Comparison of ENCODE assay signal across 8 mouse cellular contexts in genomic region chr11:103402198-103402597, GRCm38 (mm10). TPM values are rescaled to one million over a fixed set of nuclear protein-coding genes. Genes with fewer than 3 reads are reported as not detected.
DNase-seq lines count a peak whose midpoint lies in the region; ATAC-seq and TF ChIP-seq lines count a peak whose summit lies in the region.
"Had no signal": no experiment of that assay in that cellular context is flagged by ENCODE, and none has a peak within 500 bp of the region (broad histone marks: within the 10 kb centered on the region; RNA-seq: fewer than 3 reads in every experiment).

No protein-coding gene starts in this region.

- TF ChIP-seq CTCF in MEL (IDR thresholded peaks at IDR 0.05 in 2 of 3, conservative IDR thresholded peaks at IDR 0.05 in 1 of 3; ENCODE audit: control insufficient read depth in 1 of 3, insufficient read depth in 1 of 3, low read depth in 2 of 3, low read length in 3 of 3, poor library complexity in 1 of 3, severe bottlenecking in 1 of 3): peak; percentile 73 to 78 (median 77)

- WGBS in macrophage (ENCODE audit: missing documents): 81% methylated on average over 2 of the region's 2 CpGs
- WGBS in stomach, embryonic 15.5 days: 65% methylated on average over 2 of the region's 2 CpGs

- no peak overlapping the region for H3K4me2 ChIP-seq in stomach, embryonic 15.5 days

- intact Hi-C loops in left cerebral cortex, postnatal 14 days (cut with DNase I): no loop called here
- intact Hi-C loops in left cerebral cortex, postnatal 4 days (cut with DNase I): no loop called here

- 0 out of 4 replicates have a peak, but pooled peaks cover 0 to 3% of the 10 kb centered on the region in 2 experiments for H3K4me1 ChIP-seq in MEL (ENCODE audit: control insufficient read depth in 1 of 2, insufficient read depth in 2 of 2, low read length in 2 of 2)
- 0 out of 2 replicates have a peak, but pooled peaks cover 3% of the 10 kb centered on the region for H3K4me1 ChIP-seq in stomach, embryonic 15.5 days

- TF ChIP-seq RAD21 in MEL (IDR thresholded peaks at IDR 0.05; ENCODE audit: low read depth, low read length): peak; percentile 33

- no peaks in the 10 kb centered on the region for H3K79me2 ChIP-seq in MEL (ENCODE audit: control insufficient read depth, insufficient read depth, low read length, poor library complexity)
- peaks cover 98% of the 10 kb centered on the region for H3K79me2 ChIP-seq in macrophage (ENCODE audit: inconsistent target)

- H3K9me3 ChIP-seq in MEL (replicated peaks; ENCODE audit: insufficient read depth, low read length): no peaks in the 10 kb centered on the region
- H3K9me3 ChIP-seq in stomach, embryonic 15.5 days: no peaks in the 10 kb centered on the region

- H3K27ac ChIP-seq in MEL (ENCODE audit: control insufficient read depth, low read depth, low read length): no peak overlapping the region
- H3K27ac ChIP-seq in macrophage: peak overlapping the region; percentile 96
- H3K27ac ChIP-seq in stomach, embryonic 15.5 days: no peak overlapping the region

- H3K4me3 ChIP-seq in MEL (ENCODE audit: control insufficient read depth in 1 of 2, insufficient read depth in 1 of 2, low read depth in 2 of 2, low read length in 2 of 2) (no peak overlapping the region), macrophage (ENCODE audit: inconsistent target) (peak overlapping the region; percentile 43)
- H3K4me3 ChIP-seq in stomach, embryonic 15.5 days (replicated peaks): no peak overlapping the region
- H3K4me3 ChIP-seq: myocyte had no signal

- no peak for TF ChIP-seq EP300 in MEL (IDR thresholded peaks at IDR 0.05; ENCODE audit: low read depth in 1 of 2, low read length in 2 of 2)

- no peaks in the 10 kb centered on the region for H3K27me3 ChIP-seq in MEL (ENCODE audit: control insufficient read depth in 1 of 2, insufficient read depth in 2 of 2, low read length in 2 of 2)
- no peaks in the 10 kb centered on the region for H3K27me3 ChIP-seq in stomach, embryonic 15.5 days (replicated peaks)

- no peak overlapping the region for H3K9ac ChIP-seq in MEL (ENCODE audit: control insufficient read depth, low read depth, low read length, poor library complexity, severe bottlenecking)
- H3K9ac ChIP-seq in stomach, embryonic 15.5 days: no peak overlapping the region

- no peak for TF ChIP-seq POLR2A in MEL (IDR thresholded peaks at IDR 0.05; ENCODE audit: control insufficient read depth in 1 of 2, insufficient read depth in 1 of 2, low read depth in 1 of 2, low read length in 2 of 2, poor library complexity in 1 of 2)

- peak; percentile 48 to 51 for DNase-seq in left cerebral cortex, postnatal 14 days (ENCODE audit: low spot score in 2 of 2)
- DNase-seq in left cerebral cortex, postnatal 4 days: no peak
- peak; percentile 60 for DNase-seq in MEL (ENCODE audit: low read depth, low spot score)
- peak; percentile 36 for DNase-seq in c-Kit-positive CD71-positive TER-119-positive erythroid progenitor cells, embryonic 14.5 days (ENCODE audit: low spot score)

- peak; percentile 50 for ATAC-seq in inflammation-experienced regulatory T-cells, adult 6 months
- ATAC-seq in stomach, embryonic 15.5 days (ENCODE audit: insufficient read depth, low FRiP score, low read depth): 0 out of 2 replicates have a peak, but pooled peaks have one; percentile 39

- H3K36me3 ChIP-seq in MEL (ENCODE audit: control insufficient read depth in 1 of 2, insufficient read depth in 2 of 2, low read length in 2 of 2) (peaks cover 3 to 8% of the 10 kb centered on the region in 2 experiments; a peak in 3 of 4 replicates), macrophage (ENCODE audit: inconsistent target) (no peaks in the 10 kb centered on the region; the same call in 1 of the 2 replicates)
- H3K36me3 ChIP-seq in stomach, embryonic 15.5 days: 0 out of 2 replicates have a peak, but pooled peaks cover 3% of the 10 kb centered on the region

TF ChIP-seq in MEL, 35 proteins besides CTCF, POLR2A, EP300 and RAD21:
- peak; percentile 54 for TF ChIP-seq SMC3 (IDR thresholded peaks at IDR 0.05; ENCODE audit: low read depth, low read length)
- TF ChIP-seq CHD1 (IDR thresholded peaks at IDR 0.05; ENCODE audit: low read depth, low read length): no peak

RNA-seq across cellular contexts. Expression of gene Plekhm1, which starts 10.3 kb away (rescaled TPM):
- total RNA-seq in left cerebral cortex, postnatal 14 days (2021): 10 to 100 TPM; 15.5 to 16.9 TPM
- total RNA-seq in left cerebral cortex, postnatal 4 days (2021): 10 to 100 TPM; 13.8 to 14.8 TPM
- total RNA-seq in MEL (2012; rRNA removed): 3.4 and 4.0 TPM in 2 replicates
- polyA plus RNA-seq in MEL (2012; ENCODE audit: insufficient read depth in 1 of 2, insufficient read length in 2 of 2, low read depth in 1 of 2, low replicate concordance in 2 of 2, missing spikeins in 1 of 2) (10 to 100 TPM in 1 of 2 experiments, not detected in 1; 10.0 TPM), macrophage (2018) (55.1 to 87.8 TPM (median 77.5 TPM) in 3 replicates)
- 10 to 100 TPM in 2 of 3 experiments, 1 to 10 TPM in 1; 9.0 to 11.9 (median 10.0) TPM for polyA plus RNA-seq in inflammation-experienced regulatory T-cells, adult 6 months (2017; shearing (Covaris generic))
- total RNA-seq in macrophage (2018; cell fraction: chromatin; rRNA removed): 100 to 1,000 TPM in 12 of 26 experiments, 10 to 100 TPM in 14; 24.8 to 273 (median 87.3) TPM
- 100 to 1,000 TPM in 8 of 26 experiments, 10 to 100 TPM in 18; 29.1 to 127 (median 87.0) TPM for total RNA-seq in macrophage (2018; cell fraction: cytosol; rRNA removed)
- 100 to 1,000 TPM in 13 of 26 experiments, 10 to 100 TPM in 13; 32.5 to 241 (median 99.4) TPM for total RNA-seq in macrophage (2018; cell fraction: nucleus; rRNA removed)
- polyA plus RNA-seq in stomach, embryonic 15.5 days (2015; fragmentation: Nextera tagmentation; extraction: Ambion mirVana): 5.9 and 6.2 TPM in 2 replicates

RNA-seq across cellular contexts. Expression of gene Arhgap27, which starts 38.7 kb away (rescaled TPM):
- total RNA-seq in left cerebral cortex, postnatal 14 days (2021): 10 to 100 TPM; 10.8 to 12.4 TPM
- total RNA-seq in left cerebral cortex, postnatal 4 days (2021): 1 to 10 TPM; 4.7 to 5.1 TPM
- 6.3 TPM in 2 replicates for total RNA-seq in MEL (2012; rRNA removed)
- polyA plus RNA-seq in MEL (2012; ENCODE audit: insufficient read depth in 1 of 2, insufficient read length in 2 of 2, low read depth in 1 of 2, low replicate concordance in 2 of 2, missing spikeins in 1 of 2) (10 to 100 TPM in 1 of 2 experiments, not detected in 1; 15.0 TPM), macrophage (2018) (3.7 to 16.2 TPM (median 6.5 TPM) in 3 replicates)
- 10 to 100 TPM; 22.2 to 27.8 (median 25.8) TPM for polyA plus RNA-seq in inflammation-experienced regulatory T-cells, adult 6 months (2017; shearing (Covaris generic))
- total RNA-seq in macrophage (2018; cell fraction: chromatin; rRNA removed): 100 to 1,000 TPM in 1 of 26 experiments, 10 to 100 TPM in 22, 1 to 10 TPM in 3; 6.1 to 113 (median 35.5) TPM
- total RNA-seq in macrophage (2018; cell fraction: cytosol; rRNA removed): 10 to 100 TPM in 13 of 26 experiments, 1 to 10 TPM in 13; 2.3 to 28.4 (median 11.2) TPM
- total RNA-seq in macrophage (2018; cell fraction: nucleus; rRNA removed): 10 to 100 TPM in 22 of 26 experiments, 1 to 10 TPM in 4; 5.9 to 75.3 (median 23.3) TPM
- 21.2 and 21.5 TPM in 2 replicates for polyA plus RNA-seq in stomach, embryonic 15.5 days (2015; fragmentation: Nextera tagmentation; extraction: Ambion mirVana)
